Mouse (Mus musculus): Measurements from ENCODE around the gene Apaf1. TPM values are rescaled to one million over a fixed set of nuclear protein-coding genes. Genes with fewer than 3 reads are reported as not detected.
A peak's percentile ranks its signal among the peaks of the same experiment; 100 is the strongest.

Gene Apaf1
- 18.5 and 20.2 TPM in 2 replicates for polyA plus RNA-seq (2015; fragmentation: Nextera tagmentation; extraction: Ambion mirVana)

DNA sequence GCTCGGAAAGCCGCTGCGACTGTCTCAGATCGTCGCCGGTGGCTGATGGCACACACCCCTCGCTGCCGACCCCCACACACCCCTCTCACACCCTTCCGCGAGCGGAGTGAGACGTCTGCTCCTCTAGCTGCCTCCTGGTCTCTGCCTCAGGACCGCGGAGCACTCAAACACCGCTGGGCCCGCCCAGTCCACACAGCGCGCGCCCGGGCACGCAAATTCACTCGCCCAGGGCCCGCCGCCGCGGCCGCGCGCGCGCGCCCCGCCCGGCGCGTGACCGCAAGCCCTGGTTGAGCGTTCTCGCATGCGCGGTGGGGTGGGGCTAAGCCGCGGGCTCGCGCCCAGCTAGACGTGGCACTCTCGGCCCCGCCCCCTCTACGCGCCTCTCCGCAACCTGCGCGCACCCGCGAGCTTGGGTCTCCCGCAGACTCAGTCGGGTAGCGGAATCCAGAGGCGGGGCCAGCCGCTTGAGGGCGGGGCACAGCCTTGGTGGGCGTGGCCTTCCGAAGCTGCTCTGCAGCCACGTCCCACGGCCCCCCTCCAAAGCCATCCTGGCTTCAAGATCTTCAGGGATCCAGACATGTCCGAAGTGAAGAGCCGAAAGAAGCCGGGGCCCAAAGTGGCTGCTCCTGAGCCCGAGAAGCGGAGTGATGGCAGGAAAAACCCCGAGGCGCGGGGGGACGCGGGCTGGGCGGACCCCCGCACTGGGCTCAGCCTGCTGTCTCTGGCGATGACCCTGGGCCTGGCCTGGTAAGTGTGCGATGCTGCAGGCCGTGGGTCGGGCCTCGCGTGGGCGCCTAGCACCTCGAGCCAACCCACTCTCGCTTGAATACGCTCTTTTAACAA lies at the start of gene Apaf1, which contains the start of gene Ikbip:
TSS of gene Apaf1 (minus strand) at position 221 of the 843 bp plus-strand sequence.
TSS of gene Ikbip (plus strand) at position 391 of the 843 bp plus-strand sequence.
- peak; percentile 99 for DNase-seq (ENCODE audit: low spot score)

- no peak for DNase-seq (ENCODE audit: low spot score)
Observed at GRCm38 (mm10) chr10:91131565-91131964, 49.0 kb upstream of the Apaf1 start.

DNA sequence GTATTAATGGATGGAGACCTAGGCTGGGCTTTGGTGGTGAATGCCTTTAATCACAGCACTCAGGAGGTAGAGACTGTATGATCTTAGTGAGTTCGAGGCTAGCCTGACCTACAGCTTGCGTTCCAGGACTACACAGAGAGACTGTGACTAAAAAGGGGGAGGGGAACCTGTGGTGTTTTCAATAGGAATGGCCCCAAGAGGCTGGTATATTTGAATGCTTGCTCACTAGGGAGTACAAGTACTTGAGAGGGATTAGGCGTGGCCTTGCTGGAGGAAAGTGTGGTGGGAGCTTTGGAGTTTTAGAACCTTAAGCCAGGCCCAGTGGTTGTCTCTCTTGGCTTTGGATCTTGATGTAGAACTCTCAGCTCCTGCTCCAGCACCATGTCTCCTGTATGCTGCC lies 48.2 kb upstream of the Apaf1 start:
- no peak for DNase-seq (ENCODE audit: low spot score)

DNA sequence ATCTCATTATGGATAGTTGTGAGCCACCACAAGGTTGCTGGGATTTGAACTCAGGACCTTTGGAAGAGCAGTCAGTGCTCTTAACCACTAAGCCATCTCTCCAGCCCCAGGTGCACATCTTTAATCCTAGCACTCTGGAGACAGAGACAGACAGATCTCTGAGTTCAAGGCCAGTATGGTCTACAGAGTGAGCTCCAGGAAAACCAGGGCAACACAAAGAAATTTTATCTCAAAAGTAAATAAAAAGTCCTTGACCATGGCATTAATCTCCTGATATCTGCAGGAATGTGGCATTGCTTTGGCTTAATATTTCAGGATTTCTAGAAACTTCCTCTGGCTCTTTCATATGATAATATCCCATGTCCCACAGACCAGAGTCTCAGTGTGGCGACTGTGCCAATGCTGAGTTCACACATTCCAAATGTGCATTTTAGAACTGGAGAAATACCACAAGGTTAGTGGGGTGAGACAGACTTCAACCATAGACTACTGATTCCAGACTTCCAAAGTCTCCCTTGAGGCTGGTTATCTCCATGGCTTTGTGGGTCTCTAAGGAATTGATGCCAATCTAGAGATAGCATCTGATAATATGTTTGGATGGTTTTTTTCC lies 46.1 kb upstream of the Apaf1 start:
- no peak for DNase-seq (ENCODE audit: low spot score)

- no peak for DNase-seq (ENCODE audit: low spot score)
Observed at GRCm38 (mm10) chr10:91127395-91127794, 44.8 kb upstream of the Apaf1 start.

- DNase-seq (ENCODE audit: low spot score) = no peak
Observed at GRCm38 (mm10) chr10:91126618-91127355, 44.2 kb upstream of the Apaf1 start.

- DNase-seq (ENCODE audit: low spot score) = peak; percentile 99
Observed at GRCm38 (mm10) chr10:91123828-91124822, 41.6 kb upstream of the Apaf1 start, which contains the start of gene Slc25a3. Gene Slc25a3 (minus strand): TSS chr10:91124059.

DNA sequence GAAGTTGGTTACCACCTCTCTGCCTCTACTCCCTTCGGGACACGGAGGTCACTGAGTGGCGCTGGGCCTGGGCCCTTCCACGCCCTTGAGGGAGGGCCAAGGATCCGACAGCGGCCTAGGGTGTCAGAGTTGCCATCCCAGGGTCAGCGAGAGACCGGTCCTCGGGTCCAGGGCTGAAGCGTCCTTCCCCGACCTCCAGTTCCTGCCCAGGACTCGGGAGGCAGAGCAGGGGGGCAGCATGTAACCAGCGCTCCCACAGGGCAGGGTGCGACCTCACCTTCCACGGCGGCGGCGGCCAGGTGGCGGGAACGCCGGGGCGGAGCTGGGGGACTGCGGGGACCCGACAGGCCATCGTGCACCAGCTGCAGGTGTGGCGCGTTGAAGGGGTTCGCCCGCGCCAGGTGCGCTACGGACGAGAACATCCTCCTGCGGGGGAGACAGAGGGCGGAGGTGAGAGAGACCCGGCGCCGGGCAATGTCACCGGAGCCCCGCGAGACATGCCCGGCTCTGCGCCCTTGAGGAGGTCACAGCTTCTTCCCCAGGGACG lies 40.8 kb upstream of the Apaf1 start:
- no peak for DNase-seq (ENCODE audit: low spot score)

GRCm38 (mm10) chr10:91122646-91123045 lies 40.1 kb upstream of the Apaf1 start:
- DNase-seq (ENCODE audit: low spot score) = no peak

- no peak for DNase-seq (ENCODE audit: low spot score)
Observed at GRCm38 (mm10) chr10:91116958-91117357, 34.4 kb upstream of the Apaf1 start.

DNA sequence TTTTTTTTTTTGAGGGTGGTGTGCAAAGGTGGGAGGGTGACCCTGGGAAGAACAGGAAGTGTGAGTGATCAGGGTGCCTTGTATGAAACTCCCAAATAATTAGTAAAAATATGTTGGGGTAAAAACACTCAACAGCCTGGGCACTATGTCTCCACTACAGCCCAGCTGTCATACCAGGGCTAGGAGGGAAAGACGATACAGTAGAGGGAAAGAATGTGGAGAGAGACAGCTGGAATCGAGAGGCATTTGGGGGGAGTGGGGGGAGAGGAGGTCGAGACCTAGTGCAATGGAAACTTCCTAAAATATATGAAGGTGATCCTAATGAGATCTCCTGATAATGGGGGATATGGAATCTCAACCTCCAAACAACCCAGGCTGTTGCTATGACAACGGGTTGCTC lies 27.3 kb upstream of the Apaf1 start:
- DNase-seq (ENCODE audit: low spot score) = no peak

DNA sequence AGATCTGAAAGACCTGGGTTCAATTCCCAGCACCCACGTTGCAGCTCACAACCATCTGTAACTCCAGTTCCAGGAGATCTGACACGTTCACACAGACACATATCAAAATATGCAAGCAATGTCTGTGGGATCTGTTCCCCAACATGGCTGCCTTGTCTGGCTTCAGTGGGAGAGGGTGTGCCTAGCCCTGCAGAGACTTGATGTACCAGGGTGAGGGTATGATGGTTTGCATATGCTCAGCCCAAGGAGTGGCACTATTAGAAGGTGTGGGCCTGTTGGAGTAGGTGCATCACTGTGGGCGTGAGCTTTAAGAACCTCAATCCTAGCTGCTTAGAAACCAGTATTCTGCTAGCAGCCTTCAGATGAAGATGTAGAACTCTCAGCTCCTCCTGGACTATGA lies 23.4 kb upstream of the Apaf1 start:
- DNase-seq (ENCODE audit: low spot score) = no peak

- DNase-seq (ENCODE audit: low spot score) = no peak
Observed at GRCm38 (mm10) chr10:91102799-91103590, 20.4 kb upstream of the Apaf1 start.

- no peak for DNase-seq (ENCODE audit: low spot score)
Observed at GRCm38 (mm10) chr10:91101936-91102335, 19.4 kb upstream of the Apaf1 start.

GRCm38 (mm10) chr10:91100101-91100500 lies 17.5 kb upstream of the Apaf1 start:
- DNase-seq (ENCODE audit: low spot score) = no peak

GRCm38 (mm10) chr10:91098056-91098455 lies 15.5 kb upstream of the Apaf1 start:
- DNase-seq (ENCODE audit: low spot score) = no peak

DNA sequence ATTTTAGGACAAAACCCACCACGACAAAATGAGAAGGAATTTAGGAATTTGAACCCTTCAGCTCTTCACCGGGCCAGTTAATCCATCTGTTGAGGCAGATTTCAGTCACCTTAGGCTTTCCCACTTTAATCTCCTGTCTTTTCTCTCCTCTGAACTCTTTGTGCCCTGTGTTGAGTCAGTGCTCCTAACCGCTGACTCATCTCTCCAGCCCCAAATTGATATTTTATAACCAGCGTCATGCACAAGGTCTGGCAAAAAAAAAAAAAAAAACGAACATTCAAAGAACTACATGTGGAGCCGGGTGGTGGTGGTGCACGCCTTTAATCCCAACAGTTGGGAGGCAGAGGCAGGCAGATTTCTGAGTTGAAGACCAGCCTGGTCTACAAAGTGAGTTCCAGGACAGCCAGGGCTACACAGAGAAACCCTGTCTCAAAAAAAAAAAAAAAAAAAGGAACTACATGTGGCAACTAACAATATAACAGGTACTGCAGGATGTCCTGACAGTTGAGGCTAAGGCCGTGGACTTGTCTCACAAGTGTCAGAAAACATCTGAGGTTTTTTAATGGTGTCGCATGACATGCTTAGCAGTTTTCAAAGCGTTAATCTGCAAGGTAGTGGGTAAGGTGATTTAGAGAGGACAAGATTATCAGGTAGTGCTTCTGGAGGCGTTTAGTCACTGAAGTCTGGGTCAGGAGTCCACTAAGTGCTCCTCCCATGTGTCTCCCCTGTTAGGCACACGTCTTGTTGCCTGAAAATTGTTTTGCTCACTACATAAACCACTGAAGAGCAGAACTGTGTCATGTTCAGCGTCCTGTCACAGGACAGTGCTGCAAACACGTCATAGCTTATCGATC lies 11.9 kb upstream of the Apaf1 start:
- DNase-seq (ENCODE audit: low spot score) = no peak

DNA sequence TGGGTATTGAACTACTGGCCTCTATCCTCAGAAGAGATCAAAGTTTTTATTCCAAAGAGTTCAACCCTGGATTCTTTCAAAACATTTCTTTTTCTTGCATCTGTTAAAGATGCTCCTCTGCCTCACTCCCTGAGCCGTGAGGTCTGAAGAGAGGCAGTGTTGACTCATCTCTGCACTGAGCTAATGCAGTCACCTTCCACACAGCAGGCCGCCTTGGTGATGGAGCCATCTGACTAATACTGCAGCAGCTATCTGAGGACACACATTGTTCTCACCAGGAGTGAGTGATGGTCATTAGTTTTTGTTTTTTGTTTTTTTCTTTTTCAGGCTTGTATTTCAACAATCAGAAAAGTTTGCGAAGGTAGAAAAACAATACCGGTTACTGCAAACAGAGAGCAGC lies 10.2 kb upstream of the Apaf1 start:
- no peak for DNase-seq (ENCODE audit: low spot score)
